Mouse (Mus musculus) thymus, adult 2 months (tissue): Measurements from ENCODE around the gene Tmco4. TPM values are rescaled to one million over a fixed set of nuclear protein-coding genes. Genes with fewer than 3 reads are reported as not detected.

Experiments used
- DNase-seq: peaks from one replicate; pipeline ENCODE4 v3.0.0; 2021
- H3K27ac ChIP-seq: fragments of 200-500 bp; 2 replicates; pipeline ENCODE4 v1.5.1; 2012; ENCODE audit warnings: low read length, control low read depth; ENCODE audit not compliant: control insufficient read depth, insufficient read depth
- H3K27me3 ChIP-seq: fragments of 200-500 bp; 2 replicates; pipeline ENCODE4 v1.6.1; 2012; ENCODE audit warnings: mild to moderate bottlenecking, low read length, moderate library complexity, mixed read lengths; ENCODE audit not compliant: control insufficient read depth, insufficient read depth
- H3K36me3 ChIP-seq: fragments of 200-500 bp; 2 replicates; pipeline ENCODE4 v1.6.1; 2012; ENCODE audit warnings: mild to moderate bottlenecking, low read length, moderate library complexity; ENCODE audit not compliant: control insufficient read depth, insufficient read depth
- H3K4me1 ChIP-seq: fragments of 200-500 bp; replicated peaks from 2 replicates; pipeline ENCODE4 v1.6.1; 2012; ENCODE audit warnings: low read length; ENCODE audit not compliant: control insufficient read depth, insufficient read depth
- H3K4me3 ChIP-seq: fragments of 200-500 bp; 2 replicates; pipeline ENCODE4 v1.5.1; 2012; ENCODE audit warnings: mild to moderate bottlenecking, low read length, control low read depth, moderate library complexity; ENCODE audit not compliant: control insufficient read depth, insufficient read depth
- CTCF ChIP-seq: fragments of 200-500 bp; IDR thresholded peaks from 2 replicates; pipeline ENCODE4 v1.5.1; 2012; ENCODE audit warnings: mild to moderate bottlenecking, control low read depth, low read length, moderate library complexity, borderline replicate concordance; ENCODE audit not compliant: control insufficient read depth, poor library complexity, insufficient read depth; ENCODE audit errors: extremely low read depth
- POLR2A ChIP-seq: fragments of 200-500 bp; IDR thresholded peaks from 2 replicates; pipeline ENCODE4 v1.6.1; 2012; ENCODE audit warnings: mild to moderate bottlenecking, low read length, control low read depth, moderate library complexity; ENCODE audit not compliant: control insufficient read depth, poor library complexity, insufficient read depth; ENCODE audit errors: extremely low read depth
- WGBS: fragments of 180-500 bp; shearing (Covaris S2); methylation state at CpG from one replicate; pipeline ENCODE4 v1.1.7; 2018; 5-methylcytosine and 5-hydroxymethylcytosine counted together
- polyA plus RNA-seq: library from polyadenylated mRNA; depleted of rRNA; stranded (reverse); fragments of >200 nt; gene quantifications from 2 replicates; pipeline ENCODE4 v1.2.3, GENCODE M21; 2012

Gene Tmco4
- polyA plus RNA-seq, 1 experiment: 30.7 TPM

DNA sequence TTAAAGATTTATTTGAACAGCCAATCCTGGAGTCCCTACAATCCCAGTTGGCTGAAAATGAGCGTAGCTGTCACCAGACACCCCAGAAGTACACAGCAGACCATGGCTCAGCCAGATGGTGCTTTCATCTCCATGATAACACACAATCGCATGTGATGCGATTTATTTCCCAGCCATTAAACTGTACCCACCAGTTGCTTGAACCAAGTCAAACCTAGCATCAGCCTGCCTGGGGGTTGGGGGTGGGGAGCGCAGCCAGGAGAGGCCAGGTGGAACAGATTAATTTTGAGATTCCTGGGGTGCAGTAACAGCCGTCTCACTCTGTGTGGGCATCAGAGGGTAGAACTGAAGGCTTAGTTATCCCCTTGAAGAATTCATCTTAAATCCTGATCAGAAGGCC lies 73.7 kb downstream of the Tmco4 start:
- Histone ChIP-seq H3K4me1 (no peaks in the 10 kb centered on the region), H3K4me3 (no peak overlapping the region), H3K27ac (no peak overlapping the region), H3K36me3 (no peaks in the 10 kb centered on the region), H3K27me3 (no peaks in the 10 kb centered on the region)
- WGBS: 99% methylated on average over 5 of the region's 5 CpGs
- TF ChIP-seq CTCF (no peak), POLR2A (no peak)
- DNase-seq: no peak

- no peaks in the 10 kb centered on the region for H3K4me1 ChIP-seq
- H3K27ac ChIP-seq: no peak overlapping the region
- DNase-seq: no peak
- H3K36me3 ChIP-seq: no peaks in the 10 kb centered on the region
- H3K4me3 ChIP-seq: no peak overlapping the region
- H3K27me3 ChIP-seq: no peaks in the 10 kb centered on the region
- TF ChIP-seq CTCF (no peak), POLR2A (no peak)
- WGBS: 94% methylated on average over 6 of the region's 6 CpGs
These were observed 75.8 kb downstream of the Tmco4 start for GRCm38 (mm10) chr4:139048518-139048917.

DNA sequence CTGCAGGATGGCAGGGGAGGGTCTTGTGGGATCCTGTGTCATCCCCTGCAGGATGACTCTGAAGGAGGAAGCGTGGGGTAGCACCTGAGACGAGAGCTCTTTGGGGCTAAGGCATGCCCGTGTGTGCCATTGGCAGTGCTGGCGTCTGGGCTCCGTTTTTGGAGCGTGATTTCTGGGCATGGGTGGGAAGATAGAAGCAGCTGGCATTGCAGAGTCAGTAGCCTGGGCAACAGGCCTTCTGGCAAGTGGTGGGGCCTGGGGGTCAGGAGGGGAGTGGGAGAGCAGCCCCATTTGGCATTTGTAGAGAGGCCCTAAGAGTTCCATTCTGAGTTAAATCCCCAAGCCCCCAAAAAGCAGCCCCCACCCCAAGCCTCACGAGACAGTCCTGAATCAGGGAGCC lies 80.1 kb downstream of the Tmco4 start:
- DNase-seq: no peak
- no peak overlapping the region for H3K27ac ChIP-seq
- TF ChIP-seq POLR2A (no peak), CTCF (no peak)
- no peaks in the 10 kb centered on the region for H3K4me1 ChIP-seq
- H3K4me3 ChIP-seq: no peak overlapping the region
- no peaks in the 10 kb centered on the region for H3K27me3 ChIP-seq
- WGBS: 96% methylated on average over 7 of the region's 7 CpGs
- H3K36me3 ChIP-seq: no peaks in the 10 kb centered on the region

- DNase-seq: no peak
- H3K36me3 ChIP-seq: no peaks in the 10 kb centered on the region
- no peak for TF ChIP-seq CTCF
- no peak for TF ChIP-seq POLR2A
- H3K27ac ChIP-seq: no peak overlapping the region
- no peaks in the 10 kb centered on the region for H3K4me1 ChIP-seq
- H3K4me3 ChIP-seq: no peak overlapping the region
- no peaks in the 10 kb centered on the region for H3K27me3 ChIP-seq
- 93% methylated on average over 5 of the region's 5 CpGs for WGBS
These were observed 80.7 kb downstream of the Tmco4 start for GRCm38 (mm10) chr4:139053391-139053790.

DNA sequence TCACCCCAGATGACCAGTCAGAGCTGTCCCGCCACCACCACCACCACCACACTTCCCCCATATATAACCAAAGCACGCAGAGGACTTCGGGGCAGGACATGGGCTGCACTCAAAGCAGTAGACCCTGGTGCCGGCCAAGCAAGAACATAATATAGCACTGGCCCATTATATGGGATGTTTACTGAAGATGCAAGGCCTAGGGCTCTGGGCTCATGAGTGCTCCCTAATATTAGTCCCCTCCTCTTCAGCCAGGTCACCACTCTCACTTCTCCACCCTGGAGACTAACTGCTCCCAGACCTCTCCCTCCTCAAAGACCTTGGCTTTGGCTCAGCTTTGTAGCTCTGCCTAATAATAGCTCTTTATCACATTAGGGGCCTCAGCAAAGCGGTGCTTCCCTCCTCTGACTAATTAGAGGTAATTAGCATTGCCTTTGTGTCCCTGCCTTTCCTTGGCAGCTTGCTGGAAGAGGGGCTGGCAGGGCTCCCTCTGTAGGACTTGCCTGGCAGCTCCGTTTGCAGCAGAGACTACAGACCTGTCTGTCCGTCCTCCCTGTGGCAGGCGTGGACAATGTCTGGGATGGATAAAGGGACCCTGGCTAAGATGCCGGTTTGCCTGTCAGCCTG lies 81.7 kb downstream of the Tmco4 start:
- WGBS: 92% methylated on average over 9 of the region's 9 CpGs
- no peak for DNase-seq
- no peak overlapping the region for H3K27ac ChIP-seq
- no peaks in the 10 kb centered on the region for H3K4me1 ChIP-seq
- H3K4me3 ChIP-seq: no peak overlapping the region
- TF ChIP-seq POLR2A (no peak), CTCF (no peak)
- no peaks in the 10 kb centered on the region for H3K27me3 ChIP-seq
- H3K36me3 ChIP-seq: no peaks in the 10 kb centered on the region

DNA sequence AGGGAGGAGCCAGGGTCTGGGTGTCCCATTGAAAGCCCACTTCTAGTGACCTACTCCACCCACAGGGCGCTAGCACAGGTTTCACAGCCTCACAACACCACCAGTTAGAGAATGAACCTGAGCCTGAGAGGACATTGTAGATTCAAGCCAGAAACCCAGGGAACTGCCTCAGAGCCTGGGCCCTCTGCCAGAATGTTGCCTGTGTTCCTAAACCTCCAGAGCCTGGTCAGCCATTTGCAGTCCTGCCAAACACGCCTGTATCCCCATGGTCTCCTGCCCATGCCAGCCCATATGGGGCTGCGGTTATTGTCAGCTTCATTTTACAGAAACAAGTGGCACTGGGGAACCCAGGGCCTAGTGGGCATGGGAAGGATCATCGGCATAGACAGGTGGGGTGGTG lies 82.6 kb downstream of the Tmco4 start:
- no peak for DNase-seq
- Histone ChIP-seq H3K4me1 (no peaks in the 10 kb centered on the region), H3K36me3 (no peaks in the 10 kb centered on the region), H3K27ac (no peak overlapping the region), H3K4me3 (no peak overlapping the region), H3K27me3 (no peaks in the 10 kb centered on the region)
- TF ChIP-seq POLR2A (no peak), CTCF (no peak)
- WGBS: 96% methylated on average over 4 of the region's 4 CpGs

- no peak overlapping the region for H3K4me3 ChIP-seq
- TF ChIP-seq CTCF (no peak), POLR2A (no peak)
- WGBS: 90% methylated on average over 3 of the region's 3 CpGs
- H3K4me1 ChIP-seq: no peaks in the 10 kb centered on the region
- no peaks in the 10 kb centered on the region for H3K27me3 ChIP-seq
- no peaks in the 10 kb centered on the region for H3K36me3 ChIP-seq
- no peak overlapping the region for H3K27ac ChIP-seq
- no peak for DNase-seq
These were observed 83.1 kb downstream of the Tmco4 start for GRCm38 (mm10) chr4:139055744-139056143.
